Mouse (Mus musculus) liver, postnatal 0 days (tissue): Measurements from ENCODE around the gene Rab5b.
"Not testable (repeated sequence)": the region's sequence is repeated elsewhere in the genome, so short reads cannot be mapped to it uniquely, and the experiment has no call there.

ENCODE experiments used
- CTCF ChIP-seq: sonication (generic); IDR thresholded peaks from 2 replicates; pipeline ENCODE4 v1.5.1; 2016; ENCODE audit warnings: antibody characterized with exemption, low read depth
- EP300 ChIP-seq: IDR thresholded peaks from 2 replicates; pipeline ENCODE4 v1.6.1; 2016; ENCODE audit warnings: antibody characterized with exemption, low read depth, mild to moderate bottlenecking

DNA sequence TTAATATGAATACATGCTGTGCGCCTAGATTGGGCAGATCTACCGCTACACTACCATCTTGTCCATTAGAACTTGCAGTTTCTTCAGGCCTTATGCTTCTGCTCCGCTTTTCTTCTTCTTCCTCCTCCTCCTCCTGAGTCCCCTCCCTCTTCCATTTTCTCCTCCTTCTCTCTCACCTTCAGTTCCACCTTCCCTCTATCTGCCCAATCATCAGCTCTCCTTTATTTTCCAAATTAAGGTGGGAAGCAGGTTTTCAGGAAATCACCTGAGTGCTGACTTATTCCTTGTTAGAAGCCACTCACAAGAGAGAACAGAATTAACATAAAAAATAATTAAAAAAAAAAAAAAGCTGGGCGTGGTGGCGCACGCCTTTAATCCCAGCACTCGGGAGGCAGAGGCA lies 15.3 kb upstream of the Rab5b start:
- TF ChIP-seq EP300, CTCF: not testable (repeated sequence)
